Mouse (Mus musculus) cortical plate, adult 2 months (tissue): Measurements from ENCODE around the gene Creld2. TPM values are rescaled to one million over a fixed set of nuclear protein-coding genes. Genes with fewer than 3 reads are reported as not detected.

Source experiments
- H3K27ac ChIP-seq: fragments of 200-500 bp; 2 replicates; pipeline ENCODE4 v1.5.1; 2012; ENCODE audit warnings: low read length, control low read depth, inconsistent platforms; ENCODE audit not compliant: insufficient read depth
- H3K4me1 ChIP-seq: fragments of 200-500 bp; 2 replicates; pipeline ENCODE4 v1.6.1; 2011; ENCODE audit warnings: low read length; ENCODE audit not compliant: control insufficient read depth, insufficient read depth
- H3K4me3 ChIP-seq: fragments of 200-500 bp; 2 replicates; pipeline ENCODE4 v1.5.1; 2011; ENCODE audit warnings: mild to moderate bottlenecking, low read length, control low read depth; ENCODE audit not compliant: insufficient read depth
- CTCF ChIP-seq: fragments of 200-500 bp; IDR thresholded peaks from 2 replicates; pipeline ENCODE4 v1.5.1; 2011; ENCODE audit warnings: mild to moderate bottlenecking, control low read depth, low read length; ENCODE audit not compliant: insufficient read depth; ENCODE audit errors: extremely low read depth
- POLR2A ChIP-seq: fragments of 200-500 bp; IDR thresholded peaks from 2 replicates; pipeline ENCODE4 v1.6.1; 2011; ENCODE audit warnings: mild to moderate bottlenecking, low read length, control low read depth; ENCODE audit not compliant: insufficient read depth; ENCODE audit errors: extremely low read depth
- polyA plus RNA-seq: library from polyadenylated mRNA; depleted of rRNA; stranded (reverse); fragments of >200 nt; gene quantifications from 2 replicates; pipeline ENCODE4 v1.2.3, GENCODE M21; 2012

Creld2 gene
- polyA plus RNA-seq, 1 experiment, result 26.6 TPM

DNA sequence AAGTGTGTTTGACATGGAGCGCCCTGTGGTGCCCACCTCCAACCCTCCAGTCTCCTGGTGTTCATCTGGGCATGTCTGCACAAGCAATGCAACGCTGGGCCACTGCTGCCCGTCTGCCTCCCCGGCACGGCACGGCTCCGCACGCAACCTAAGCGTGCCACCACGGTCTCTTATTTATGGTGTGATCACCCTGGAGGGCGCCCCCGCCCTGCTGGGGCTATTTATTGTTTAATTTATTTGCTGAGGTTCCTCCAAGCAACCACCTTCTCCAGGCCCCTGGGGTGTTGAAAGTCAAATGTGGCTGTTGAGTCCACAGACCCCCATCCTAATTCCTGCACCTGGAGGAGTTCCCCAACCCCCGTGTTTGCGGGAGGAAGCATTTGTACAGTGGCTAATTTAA, 45.6 kb downstream of the Creld2 start:
- peaks cover 2% of the 10 kb centered on the region; the same call in 1 of the 2 replicates for H3K4me1 ChIP-seq
- no peak overlapping the region for H3K27ac ChIP-seq
- peak overlapping the region; percentile 63; the same call in 1 of the 2 replicates for H3K4me3 ChIP-seq
- TF ChIP-seq CTCF, result no peak
- no peak for TF ChIP-seq POLR2A

- Histone ChIP-seq H3K4me1 (peaks cover 2% of the 10 kb centered on the region; the same call in 1 of the 2 replicates), H3K27ac (no peak overlapping the region), H3K4me3 (no peak overlapping the region)
- TF ChIP-seq POLR2A, result peak; percentile 39; the same call in 1 of the 2 replicates
- no peak for TF ChIP-seq CTCF
These were observed 46.6 kb downstream of the Creld2 start for GRCm38 (mm10) chr15:88865888-88866695.

GRCm38 (mm10) chr15:88866934-88867356, 47.5 kb downstream of the Creld2 start:
- peak; percentile 49; the same call in 1 of the 2 replicates for TF ChIP-seq POLR2A
- TF ChIP-seq CTCF, result no peak
- Histone ChIP-seq H3K27ac (peak overlapping the region; percentile 13; the same call in 1 of the 2 replicates), H3K4me1 (no peaks in the 10 kb centered on the region), H3K4me3 (no peak overlapping the region)

DNA sequence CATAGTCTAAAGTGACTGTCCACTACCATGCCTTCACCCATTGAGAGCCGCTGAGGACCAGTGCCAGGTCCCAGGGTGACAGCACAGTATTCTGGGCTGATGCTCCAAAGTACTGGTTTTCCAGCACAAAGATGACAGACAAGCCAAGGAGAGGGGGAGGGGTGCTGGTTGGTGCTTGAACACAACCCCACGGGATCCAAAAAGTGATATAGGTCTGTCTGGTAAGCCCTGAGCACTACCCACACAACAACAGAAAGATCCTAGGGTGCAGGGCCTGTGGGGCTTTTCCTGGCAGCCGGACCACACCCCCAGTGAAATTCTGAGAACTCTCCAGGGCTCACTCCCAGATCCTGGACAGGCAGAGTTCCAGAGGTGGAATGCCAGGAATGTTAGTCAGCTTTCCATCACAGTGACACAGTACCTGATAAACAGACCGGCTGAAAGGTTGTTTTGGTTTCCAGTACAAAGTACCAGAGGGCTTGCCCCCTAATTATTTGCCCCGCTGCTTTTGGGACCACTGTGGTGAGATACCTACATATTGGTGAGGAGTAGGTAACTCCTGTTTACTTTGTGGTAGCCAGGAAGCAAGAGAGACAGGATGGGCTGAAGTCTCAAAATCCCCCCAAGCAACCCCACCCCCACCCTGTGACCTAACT, 48.0 kb downstream of the Creld2 start:
- no peaks in the 10 kb centered on the region for H3K4me1 ChIP-seq
- no peak for TF ChIP-seq CTCF
- no peak for TF ChIP-seq POLR2A
- H3K4me3 ChIP-seq, result no peak overlapping the region
- peak overlapping the region; percentile 13 for H3K27ac ChIP-seq

DNA sequence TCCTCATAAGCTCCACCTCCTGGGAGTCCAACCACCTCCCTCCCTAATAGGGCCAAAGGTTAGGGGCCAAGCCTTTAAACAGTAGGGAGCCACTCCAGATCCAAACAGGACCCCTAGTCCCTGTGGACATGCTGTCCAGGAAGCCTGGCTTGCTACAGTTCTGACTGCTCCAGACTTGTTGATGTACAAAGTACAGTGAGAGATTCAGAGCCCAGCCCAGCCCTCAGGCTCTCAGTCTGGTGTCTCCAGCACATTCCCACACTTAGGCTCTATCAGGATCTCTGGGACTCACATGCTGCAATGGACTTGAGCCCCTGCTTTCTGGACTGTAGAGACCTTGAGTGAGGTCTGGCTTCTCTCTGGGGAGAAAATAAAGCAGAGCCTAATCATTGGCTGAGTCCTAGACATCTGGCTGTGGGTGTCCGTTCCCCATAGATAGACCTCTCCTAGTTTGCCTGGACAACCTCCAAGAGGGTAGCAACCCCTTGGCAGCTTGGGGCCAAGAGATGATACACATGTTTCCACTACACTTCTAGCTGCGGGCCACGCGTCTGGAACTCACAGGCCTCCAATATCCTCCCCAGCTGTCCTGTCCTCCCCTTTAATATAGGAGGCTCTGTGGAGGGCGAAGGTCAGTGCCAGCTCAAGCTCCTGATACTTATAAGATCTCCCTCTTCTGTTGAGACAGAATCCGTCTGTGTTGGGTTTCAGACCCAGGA, 48.7 kb downstream of the Creld2 start:
- H3K4me3 ChIP-seq, result no peak overlapping the region
- H3K4me1 ChIP-seq, result no peaks in the 10 kb centered on the region
- no peak for TF ChIP-seq POLR2A
- no peak for TF ChIP-seq CTCF
- H3K27ac ChIP-seq, result no peak overlapping the region

GRCm38 (mm10) chr15:88870418-88871185, 51.2 kb downstream of the Creld2 start:
- Histone ChIP-seq H3K4me3 (no peak overlapping the region), H3K4me1 (no peaks in the 10 kb centered on the region), H3K27ac (no peak overlapping the region)
- TF ChIP-seq CTCF, result no peak
- TF ChIP-seq POLR2A, result no peak

DNA sequence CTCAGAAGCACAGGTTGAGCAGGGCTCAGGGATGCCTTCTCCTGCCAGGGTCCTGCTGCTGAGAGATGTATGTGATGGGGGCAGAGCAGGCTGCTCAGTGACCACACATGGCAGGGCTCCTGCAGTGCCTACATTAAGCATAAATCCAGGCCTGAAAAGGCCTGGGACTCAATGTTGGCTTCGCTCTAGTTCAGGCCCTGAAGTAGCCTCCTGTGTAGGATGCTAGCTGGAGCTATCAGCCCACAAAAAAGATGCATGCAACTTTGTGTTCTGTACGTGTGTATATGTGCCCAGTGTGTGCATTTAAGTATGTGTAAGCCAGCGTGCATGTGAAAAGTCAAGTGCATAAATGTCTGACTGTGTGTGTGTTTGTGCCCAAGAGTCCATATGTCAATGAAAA, 54.6 kb downstream of the Creld2 start:
- Histone ChIP-seq H3K4me1 (peaks cover 2% of the 10 kb centered on the region; the same call in 1 of the 2 replicates), H3K4me3 (no peak overlapping the region), H3K27ac (no peak overlapping the region)
- TF ChIP-seq POLR2A, result no peak
- TF ChIP-seq CTCF, result no peak

- H3K4me1 ChIP-seq, result peaks cover 2% of the 10 kb centered on the region; the same call in 1 of the 2 replicates
- no peak for TF ChIP-seq POLR2A
- TF ChIP-seq CTCF, result no peak
- no peak overlapping the region for H3K27ac ChIP-seq
- H3K4me3 ChIP-seq, result no peak overlapping the region
These were observed 55.0 kb downstream of the Creld2 start for GRCm38 (mm10) chr15:88874477-88874876.
